Mouse (Mus musculus) effector memory CD4-positive, alpha-beta T cell, adult 5 months (primary cell): ENCODE measurements around the gene Vtcn1. TPM values are rescaled to one million over a fixed set of nuclear protein-coding genes. Genes with fewer than 3 reads are reported as not detected.

ENCODE experiments used
- polyA plus RNA-seq: library from polyadenylated mRNA; unstranded; fragments of 100-300 nt; shearing (Covaris generic); gene quantifications from one replicate; pipeline ENCODE4 v1.2.1, GENCODE M21; 2017

Gene Vtcn1
- not detected for polyA plus RNA-seq

GRCm38 (mm10) chr3:100825225-100825965 lies at the start of gene Vtcn1:
TSS of gene Vtcn1 (plus strand) at chr3:100825459.

GRCm38 (mm10) chr3:100921825-100922505 lies 96.7 kb downstream of the Vtcn1 start, which contains the start of gene Trim45:
TSS of gene Trim45 (plus strand) at chr3:100922202.

Other genes starting within 250 kb of the Vtcn1 start
- 115 TPM for gene Man1a2, start 140.0 kb upstream of the Vtcn1 start, polyA plus RNA-seq
- gene Trim45, start 96.7 kb downstream of the Vtcn1 start, polyA plus RNA-seq: 0.20 TPM
- gene Ttf2, start 144.2 kb downstream of the Vtcn1 start, polyA plus RNA-seq: 7.4 TPM
- gene Cd101, start 204.1 kb downstream of the Vtcn1 start, polyA plus RNA-seq: 15.5 TPM